Mouse (Mus musculus): ENCODE results near the gene Ntf3. TPM values are rescaled to one million over a fixed set of nuclear protein-coding genes. Genes with fewer than 3 reads are reported as not detected.

Ntf3 gene
- total and polyA plus RNA-seq, 3 experiments: not detected

GRCm38 (mm10) chr6:126142741-126143140 is 24.0 kb downstream of the Ntf3 start:
- TF ChIP-seq POLR2AphosphoS2 (IDR thresholded peaks at IDR 0.05; ENCODE audit: low read depth, low read length): no peak
- no peak for TF ChIP-seq ZMIZ1 (IDR thresholded peaks at IDR 0.05; ENCODE audit: low read depth, low read length)
- no peak for TF ChIP-seq E2F4 (IDR thresholded peaks at IDR 0.05; ENCODE audit: insufficient replicate concordance, low read depth, low read length)
- TF ChIP-seq TCF12 (IDR thresholded peaks at IDR 0.05; ENCODE audit: low read depth, low read length): no peak
- TF ChIP-seq ELF1 (IDR thresholded peaks at IDR 0.05; ENCODE audit: low read depth, low read length): no peak
- TF ChIP-seq GABPA (IDR thresholded peaks at IDR 0.05; ENCODE audit: insufficient replicate concordance, low read depth, low read length): no peak
- TF ChIP-seq IRF4 (IDR thresholded peaks at IDR 0.05; ENCODE audit: low read depth, low read length): no peak
- no peak for TF ChIP-seq NRF1 (IDR thresholded peaks at IDR 0.05; ENCODE audit: low read depth, low read length)
- TF ChIP-seq RCOR1 (conservative IDR thresholded peaks at IDR 0.05; ENCODE audit: low read depth, low read length): no peak
- no peak for TF ChIP-seq CHD1 (IDR thresholded peaks at IDR 0.05; ENCODE audit: low read depth, low read length)
- no peak for TF ChIP-seq BHLHE40 (IDR thresholded peaks at IDR 0.05; ENCODE audit: low read depth, low read length)
- TF ChIP-seq EP300 (IDR thresholded peaks at IDR 0.05; ENCODE audit: low read length): no peak
- no peak for TF ChIP-seq MXI1 (IDR thresholded peaks at IDR 0.05; ENCODE audit: low read depth, low read length)
- no peak for TF ChIP-seq MAX (IDR thresholded peaks at IDR 0.05; ENCODE audit: low read length)
- no peak for TF ChIP-seq ZKSCAN1 (IDR thresholded peaks at IDR 0.05; ENCODE audit: borderline replicate concordance, low read depth, low read length)
- TF ChIP-seq PAX5 (IDR thresholded peaks at IDR 0.05; ENCODE audit: low read length): no peak
- dilution Hi-C loops (cut with MboI; ENCODE audit: extremely low pct_ligation_motif_present, extremely low pct_unique_long_range_greater_than_20kb, low sequenced_read_pairs) (no loop called here), in situ Hi-C loops (cut with MboI; ENCODE audit: low pct_ligation_motif_present, low pct_unique_long_range_greater_than_20kb, low sequenced_read_pairs) (no loop called here)
- Histone ChIP-seq H3K27ac (ENCODE audit: insufficient read depth, low read depth) (no peak overlapping the region), H3K4me1 (ENCODE audit: control insufficient read depth in 1 of 2, insufficient read depth in 2 of 2) (no peaks in the 10 kb centered on the region), H3K9ac (ENCODE audit: insufficient read depth, low read depth) (no peak overlapping the region), H3K4me2 (ENCODE audit: insufficient read depth, low read depth, poor library complexity, severe bottlenecking) (no peak overlapping the region), H3K27me3 (replicated peaks) (peaks cover 90% of the 10 kb centered on the region), H3K36me3 (replicated peaks in 1 of 2; ENCODE audit: control insufficient read depth in 1 of 2, insufficient read depth in 1 of 2, low read length in 1 of 2) (no peaks in the 10 kb centered on the region), H3K4me3 (replicated peaks in 1 of 3; ENCODE audit: low read depth in 2 of 3, low read length in 2 of 3, poor library complexity in 1 of 3) (no peak overlapping the region), H3K79me2 (replicated peaks; ENCODE audit: control insufficient read depth, extremely low read depth, insufficient read depth, poor library complexity, severe bottlenecking) (no peaks in the 10 kb centered on the region), H3K9me3 (replicated peaks; ENCODE audit: low read length) (no peaks in the 10 kb centered on the region)
- DNase-seq (ENCODE audit: extremely low read depth): no peak

- Histone ChIP-seq H3K27ac (ENCODE audit: insufficient read depth, low read depth) (no peak overlapping the region), H3K9me3 (replicated peaks; ENCODE audit: low read length) (no peaks in the 10 kb centered on the region), H3K4me1 (ENCODE audit: control insufficient read depth in 1 of 2, insufficient read depth in 2 of 2) (no peaks in the 10 kb centered on the region), H3K9ac (ENCODE audit: insufficient read depth, low read depth) (no peak overlapping the region), H3K4me3 (replicated peaks in 1 of 3; ENCODE audit: low read depth in 2 of 3, low read length in 2 of 3, poor library complexity in 1 of 3) (no peak overlapping the region), H3K36me3 (replicated peaks in 1 of 2; ENCODE audit: control insufficient read depth in 1 of 2, insufficient read depth in 1 of 2, low read length in 1 of 2) (no peaks in the 10 kb centered on the region), H3K79me2 (replicated peaks; ENCODE audit: control insufficient read depth, extremely low read depth, insufficient read depth, poor library complexity, severe bottlenecking) (no peaks in the 10 kb centered on the region), H3K4me2 (ENCODE audit: insufficient read depth, low read depth, poor library complexity, severe bottlenecking) (no peak overlapping the region), H3K27me3 (replicated peaks) (peaks cover 90% of the 10 kb centered on the region)
- dilution Hi-C loops (cut with MboI; ENCODE audit: extremely low pct_ligation_motif_present, extremely low pct_unique_long_range_greater_than_20kb, low sequenced_read_pairs): no loop called here
- in situ Hi-C loops (cut with MboI; ENCODE audit: low pct_ligation_motif_present, low pct_unique_long_range_greater_than_20kb, low sequenced_read_pairs): no loop called here
- no peak for DNase-seq (ENCODE audit: extremely low read depth)
- TF ChIP-seq MYC (IDR thresholded peaks at IDR 0.05; ENCODE audit: low read depth, low read length): no peak
- TF ChIP-seq CHD1 (IDR thresholded peaks at IDR 0.05; ENCODE audit: low read depth, low read length): no peak
- no peak for TF ChIP-seq ZC3H11A (IDR thresholded peaks at IDR 0.05; ENCODE audit: low read depth, low read length)
- no peak for TF ChIP-seq KAT2A (IDR thresholded peaks at IDR 0.05; ENCODE audit: insufficient replicate concordance, low read length)
- no peak for TF ChIP-seq POLR2A (IDR thresholded peaks at IDR 0.05; ENCODE audit: low read depth, low read length)
- TF ChIP-seq MAX (IDR thresholded peaks at IDR 0.05; ENCODE audit: low read length): no peak
- TF ChIP-seq RAD21 (IDR thresholded peaks at IDR 0.05; ENCODE audit: low read depth, low read length): no peak
- TF ChIP-seq POLR2AphosphoS2 (IDR thresholded peaks at IDR 0.05; ENCODE audit: low read depth, low read length): no peak
- TF ChIP-seq CTCF (conservative IDR thresholded peaks at IDR 0.05 in 1 of 2, IDR thresholded peaks at IDR 0.05 in 1 of 2; ENCODE audit: low read depth in 2 of 2, low read length in 2 of 2): no peak
- no peak for TF ChIP-seq RCOR1 (conservative IDR thresholded peaks at IDR 0.05; ENCODE audit: low read depth, low read length)
- TF ChIP-seq MEF2A (IDR thresholded peaks at IDR 0.05; ENCODE audit: borderline replicate concordance, low read depth, low read length): no peak
- TF ChIP-seq BHLHE40 (IDR thresholded peaks at IDR 0.05; ENCODE audit: low read depth, low read length): no peak
- no peak for TF ChIP-seq TCF12 (IDR thresholded peaks at IDR 0.05; ENCODE audit: low read depth, low read length)
- TF ChIP-seq CHD2 (IDR thresholded peaks at IDR 0.05; ENCODE audit: low read length): no peak
- no peak for TF ChIP-seq JUN (IDR thresholded peaks at IDR 0.05; ENCODE audit: insufficient read depth, low read depth, low read length)
- TF ChIP-seq IRF4 (IDR thresholded peaks at IDR 0.05; ENCODE audit: low read depth, low read length): no peak
- TF ChIP-seq ETS1 (conservative IDR thresholded peaks at IDR 0.05; ENCODE audit: low read depth, low read length): no peak
- no peak for TF ChIP-seq MAZ (IDR thresholded peaks at IDR 0.05; ENCODE audit: low read depth, low read length)
These were observed 24.6 kb downstream of the Ntf3 start for GRCm38 (mm10) chr6:126142021-126142554.
